Mouse (Mus musculus): ENCODE measurements around the gene Scn4a.

GRCm38 (mm10) chr11:106355382-106356128 is 2.5 kb upstream of the Scn4a start:
- TF ChIP-seq CTCF (IDR thresholded peaks at IDR 0.05; ENCODE audit: borderline replicate concordance, insufficient read depth, low read depth, low read length) (no peak), POLR2A (IDR thresholded peaks at IDR 0.05; ENCODE audit: borderline replicate concordance, insufficient read depth, low read length) (no peak)

All from cerebellum, adult 2 months (tissue).